Mouse (Mus musculus): Measurements from ENCODE around the gene Acsbg2. TPM values are rescaled to one million over a fixed set of nuclear protein-coding genes. Genes with fewer than 3 reads are reported as not detected.

Acsbg2 gene
- polyA plus RNA-seq, 1 experiment from 2014 or later, result not detected

DNA sequence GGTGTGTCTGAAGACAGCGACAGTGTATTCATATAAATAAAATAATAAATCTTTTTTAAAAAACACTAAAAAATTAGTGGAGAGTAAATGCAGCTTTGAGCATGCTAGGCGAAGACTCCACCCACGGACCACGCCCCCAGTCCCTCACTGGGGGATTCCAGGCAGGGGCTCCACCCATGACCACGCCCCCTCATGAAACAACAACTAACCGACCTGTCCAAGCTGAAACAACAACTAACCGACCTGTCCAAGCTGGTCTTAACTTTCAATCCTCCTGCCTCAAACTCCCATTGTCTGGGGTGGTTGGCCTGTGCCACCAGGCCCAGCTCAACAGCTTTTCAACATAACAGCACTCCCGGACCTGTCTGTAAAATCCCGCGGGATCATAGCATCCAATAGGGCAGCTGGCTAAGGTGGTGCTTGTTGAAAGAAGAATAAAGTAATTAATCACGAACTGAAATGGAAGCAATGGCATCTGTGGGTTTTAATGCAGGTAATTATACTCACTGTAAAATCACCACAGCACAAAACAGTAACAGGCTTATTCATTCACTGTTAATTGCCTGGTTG lies 56.1 kb downstream of the Acsbg2 start:
- 31% methylated on average over 11 of the region's 11 CpGs for WGBS
- H3K4me3 ChIP-seq, result no peak overlapping the region
- H3K4me1 ChIP-seq (replicated peaks), result peaks cover 45% of the 10 kb centered on the region
- no peak for ATAC-seq (ENCODE audit: low read depth)
- no peak overlapping the region; the same call in 1 of the 2 replicates for H3K27ac ChIP-seq (replicated peaks)
- 0 out of 2 replicates have a peak, but pooled peaks cover 4% of the 10 kb centered on the region for H3K27me3 ChIP-seq
- peak overlapping the region; percentile 25; the same call in 1 of the 2 replicates for H3K4me2 ChIP-seq
- no peaks in the 10 kb centered on the region for H3K9me3 ChIP-seq
- no peaks in the 10 kb centered on the region for H3K36me3 ChIP-seq
- H3K9ac ChIP-seq, result no peak overlapping the region

DNA sequence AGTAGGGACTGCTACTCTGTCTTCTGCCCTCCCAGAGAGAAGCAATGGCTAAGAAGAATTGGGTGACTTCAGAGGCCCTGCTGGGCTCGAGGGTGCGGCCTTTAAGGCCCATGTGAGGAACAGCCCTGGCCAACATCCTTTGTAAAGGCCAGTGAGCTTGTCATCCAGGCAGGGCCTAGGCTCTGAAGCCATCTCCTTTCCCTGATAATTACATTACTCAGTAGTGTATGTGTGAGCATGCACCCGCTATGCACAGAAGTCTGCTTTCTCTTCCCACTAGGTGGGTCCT lies 59.2 kb downstream of the Acsbg2 start:
- ATAC-seq (ENCODE audit: low read depth), result no peak
- no peaks in the 10 kb centered on the region for H3K9me3 ChIP-seq
- no peaks in the 10 kb centered on the region for H3K36me3 ChIP-seq
- H3K27ac ChIP-seq (replicated peaks), result peak overlapping the region; percentile 80
- H3K4me3 ChIP-seq, result no peak overlapping the region
- 38% methylated on average over 3 of the region's 3 CpGs for WGBS
- peaks cover 70% of the 10 kb centered on the region for H3K4me1 ChIP-seq (replicated peaks)
- 0 out of 2 replicates have a peak, but pooled peaks cover 7% of the 10 kb centered on the region for H3K27me3 ChIP-seq
- peak overlapping the region; percentile 33; the same call in 1 of the 2 replicates for H3K4me2 ChIP-seq
- H3K9ac ChIP-seq, result 0 out of 2 replicates have a peak overlapping the region, but pooled peaks have one; percentile 26

DNA sequence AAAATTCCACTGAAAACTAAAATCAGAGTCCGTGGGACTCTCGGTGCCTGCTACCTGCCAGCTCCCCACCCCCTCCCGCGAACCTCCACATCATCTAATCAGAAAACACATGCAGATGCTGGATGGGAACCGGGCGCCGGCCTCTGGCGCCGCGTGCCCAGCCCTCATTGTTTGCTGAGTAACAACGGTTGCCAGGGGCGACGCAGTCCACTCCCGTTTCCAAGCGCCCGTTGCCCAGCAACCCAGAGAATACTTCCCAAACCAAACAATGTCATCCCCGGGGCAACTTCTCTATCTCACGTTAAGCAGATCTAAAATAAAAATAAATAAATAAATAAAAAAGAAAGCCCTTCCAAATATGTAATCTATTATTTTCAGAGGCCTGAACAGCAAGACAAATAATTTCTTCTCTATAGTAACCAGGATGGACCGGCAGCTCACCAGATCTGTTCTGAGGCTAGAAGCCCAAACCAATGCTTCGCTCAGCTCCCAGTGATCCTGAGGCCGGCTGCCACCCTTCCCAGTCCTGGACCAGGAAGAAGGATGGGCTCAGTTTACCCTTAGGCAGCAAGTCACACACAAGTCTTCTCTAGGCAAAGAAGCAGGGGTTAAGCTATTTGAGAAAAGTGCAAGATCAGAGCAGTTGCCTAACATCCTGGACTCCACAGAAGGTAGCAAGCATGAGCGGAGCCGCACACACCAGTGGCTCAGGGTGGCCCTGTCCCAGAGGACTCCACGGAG lies 59.8 kb downstream of the Acsbg2 start:
- peak; percentile 76 for ATAC-seq (ENCODE audit: low read depth)
- Histone ChIP-seq H3K4me2 (peak overlapping the region; percentile 33), H3K4me3 (no peak overlapping the region), H3K36me3 (no peaks in the 10 kb centered on the region), H3K4me1 (replicated peaks) (peaks cover 72% of the 10 kb centered on the region), H3K27ac (replicated peaks) (peak overlapping the region; percentile 80), H3K9me3 (no peaks in the 10 kb centered on the region), H3K9ac (0 out of 2 replicates have a peak overlapping the region, but pooled peaks have one; percentile 26), H3K27me3 (0 out of 2 replicates have a peak, but pooled peaks cover 7% of the 10 kb centered on the region)
- 7% methylated on average over 24 of the region's 24 CpGs for WGBS

DNA sequence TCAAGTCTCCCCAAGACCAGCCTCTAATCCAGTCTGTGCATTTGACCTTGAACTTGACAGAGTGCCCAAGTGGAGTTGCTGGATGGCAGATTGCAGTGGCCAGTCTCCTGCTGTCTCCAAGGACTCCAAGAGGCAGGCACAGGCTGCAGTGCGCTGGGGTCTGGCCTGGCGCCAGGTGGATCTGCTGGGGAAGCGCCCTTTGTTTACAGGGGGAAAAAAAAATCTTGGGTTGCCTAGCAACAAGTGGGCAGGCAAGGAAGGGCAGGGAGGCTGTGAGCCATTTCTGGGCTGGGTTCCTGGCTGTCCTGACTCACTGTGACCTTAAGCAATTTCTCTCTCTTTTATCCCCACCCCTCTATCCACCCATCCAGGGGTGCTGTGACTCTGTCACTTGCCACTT lies 64.0 kb downstream of the Acsbg2 start:
- Histone ChIP-seq H3K36me3 (no peaks in the 10 kb centered on the region), H3K27ac (replicated peaks) (peak overlapping the region; percentile 72), H3K4me3 (no peak overlapping the region), H3K27me3 (0 out of 2 replicates have a peak, but pooled peaks cover 3% of the 10 kb centered on the region), H3K4me1 (replicated peaks) (peaks cover 63% of the 10 kb centered on the region), H3K9ac (0 out of 2 replicates have a peak overlapping the region, but pooled peaks have one; percentile 8), H3K9me3 (no peaks in the 10 kb centered on the region), H3K4me2 (no peak overlapping the region)
- WGBS, result 0% methylated on average over 3 of the region's 3 CpGs
- ATAC-seq (ENCODE audit: low read depth), result peak; percentile 38; the same call in 1 of the 2 replicates

DNA sequence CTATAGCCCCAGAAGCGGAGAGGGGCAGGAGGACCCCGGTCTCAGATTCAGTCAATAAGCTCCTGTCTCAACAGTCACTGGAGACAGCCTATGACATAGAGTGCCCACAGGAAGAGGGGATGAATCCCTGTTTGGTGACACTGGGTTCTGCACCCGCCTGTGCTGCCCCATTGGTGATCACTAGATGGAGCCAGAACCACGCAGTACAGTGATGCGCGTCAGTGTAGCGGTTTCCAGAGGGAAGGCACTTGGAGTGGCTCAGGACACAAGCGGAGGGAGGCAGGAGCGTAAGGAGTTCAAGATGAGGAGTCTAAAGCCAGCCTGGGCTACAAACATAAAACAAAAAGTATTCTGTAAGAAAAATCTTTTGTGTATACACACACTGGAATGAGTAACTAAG lies 65.7 kb downstream of the Acsbg2 start:
- H3K4me2 ChIP-seq, result no peak overlapping the region
- H3K4me3 ChIP-seq, result no peak overlapping the region
- no peak overlapping the region for H3K9ac ChIP-seq
- ATAC-seq (ENCODE audit: low read depth), result peak; percentile 80
- H3K36me3 ChIP-seq, result no peaks in the 10 kb centered on the region
- H3K4me1 ChIP-seq (replicated peaks), result peaks cover 55% of the 10 kb centered on the region
- no peak overlapping the region for H3K27ac ChIP-seq (replicated peaks)
- 0 out of 2 replicates have a peak, but pooled peaks cover 3% of the 10 kb centered on the region for H3K27me3 ChIP-seq
- WGBS, result 12% methylated on average over 9 of the region's 9 CpGs
- H3K9me3 ChIP-seq, result no peaks in the 10 kb centered on the region

DNA sequence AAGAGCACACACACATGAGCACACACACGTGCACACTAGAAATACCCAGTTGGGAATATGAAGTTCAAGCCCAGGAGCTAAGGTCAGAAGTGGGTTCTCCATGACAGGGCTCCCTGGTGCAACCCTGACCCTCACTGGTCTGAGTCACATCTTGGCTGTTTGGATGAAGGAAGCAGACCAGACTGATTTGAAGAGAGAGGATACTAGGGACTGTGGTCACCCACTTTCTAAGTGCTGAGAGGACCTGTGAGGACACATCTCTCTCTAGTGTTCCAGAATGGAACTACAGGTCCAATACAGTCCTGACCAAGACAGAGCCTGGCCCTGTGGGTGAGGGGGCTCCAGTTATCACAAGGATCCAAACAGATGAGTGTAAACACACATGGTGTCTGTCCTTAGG lies 68.5 kb downstream of the Acsbg2 start:
- Histone ChIP-seq H3K9me3 (no peaks in the 10 kb centered on the region), H3K9ac (peak overlapping the region; percentile 31; the same call in 1 of the 2 replicates), H3K27ac (replicated peaks) (peak overlapping the region; percentile 59; the same call in 1 of the 2 replicates), H3K27me3 (no peaks in the 10 kb centered on the region), H3K4me3 (no peak overlapping the region), H3K4me2 (no peak overlapping the region), H3K36me3 (no peaks in the 10 kb centered on the region), H3K4me1 (replicated peaks) (peaks cover 35% of the 10 kb centered on the region)
- 86% methylated on average over 1 of the region's 1 CpGs for WGBS
- no peak for ATAC-seq (ENCODE audit: low read depth)

DNA sequence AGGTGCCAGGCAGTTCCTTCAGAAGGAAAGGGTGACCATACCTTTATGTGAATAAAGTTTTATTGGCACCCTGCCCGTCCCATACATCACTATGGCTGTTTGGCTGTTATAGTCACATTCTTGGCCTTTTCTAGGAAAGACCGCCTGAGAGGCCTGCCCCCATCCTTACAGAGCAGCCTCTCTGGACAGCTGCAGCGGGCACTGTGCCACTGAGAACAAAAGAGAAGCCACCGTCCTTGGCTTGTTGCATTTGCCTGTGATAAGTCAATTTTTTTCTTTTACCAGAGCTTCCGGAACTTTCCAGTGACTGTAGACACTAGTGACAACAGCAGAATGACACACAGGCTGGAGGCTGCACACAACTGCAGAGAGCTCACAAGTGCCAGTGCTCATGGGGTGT lies 69.3 kb downstream of the Acsbg2 start:
- ATAC-seq (ENCODE audit: low read depth), result no peak
- peak overlapping the region; percentile 59; the same call in 1 of the 2 replicates for H3K27ac ChIP-seq (replicated peaks)
- WGBS, result 55% methylated on average over 5 of the region's 5 CpGs

DNA sequence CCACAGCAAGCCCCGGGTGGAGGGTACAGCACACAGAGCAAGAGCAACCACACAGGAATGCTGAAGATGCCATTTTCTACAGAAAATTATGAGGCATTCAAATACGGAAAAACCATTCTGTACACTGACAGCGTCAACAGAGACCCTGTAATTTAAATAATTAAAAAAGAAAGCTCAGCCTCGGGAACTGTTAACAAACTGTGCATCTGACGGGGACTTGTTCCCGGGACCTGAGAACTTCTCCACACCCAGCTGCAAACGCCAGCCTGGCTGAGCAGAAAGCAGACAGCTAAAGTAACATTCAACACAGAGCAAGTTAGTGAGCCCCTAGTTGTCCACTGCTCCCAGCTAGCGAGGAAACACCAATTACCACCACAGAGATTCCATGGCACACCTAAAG lies 72.2 kb downstream of the Acsbg2 start:
- Histone ChIP-seq H3K4me2 (no peak overlapping the region), H3K4me1 (replicated peaks) (peaks cover 15% of the 10 kb centered on the region; the same call in 1 of the 2 replicates), H3K4me3 (no peak overlapping the region), H3K9me3 (no peaks in the 10 kb centered on the region), H3K27ac (replicated peaks) (no peak overlapping the region), H3K27me3 (no peaks in the 10 kb centered on the region), H3K9ac (no peak overlapping the region), H3K36me3 (no peaks in the 10 kb centered on the region)
- ATAC-seq (ENCODE audit: low read depth), result no peak
- 77% methylated on average over 8 of the region's 8 CpGs for WGBS

More for the DNA sequence above, 69.3 kb downstream of the Acsbg2 start:
- no peaks in the 10 kb centered on the region for H3K27me3 ChIP-seq
- no peaks in the 10 kb centered on the region for H3K9me3 ChIP-seq
- no peak overlapping the region for H3K9ac ChIP-seq
- H3K4me2 ChIP-seq, result no peak overlapping the region
- H3K4me3 ChIP-seq, result no peak overlapping the region
- peaks cover 27% of the 10 kb centered on the region for H3K4me1 ChIP-seq (replicated peaks)
- H3K36me3 ChIP-seq, result no peaks in the 10 kb centered on the region

DNA sequence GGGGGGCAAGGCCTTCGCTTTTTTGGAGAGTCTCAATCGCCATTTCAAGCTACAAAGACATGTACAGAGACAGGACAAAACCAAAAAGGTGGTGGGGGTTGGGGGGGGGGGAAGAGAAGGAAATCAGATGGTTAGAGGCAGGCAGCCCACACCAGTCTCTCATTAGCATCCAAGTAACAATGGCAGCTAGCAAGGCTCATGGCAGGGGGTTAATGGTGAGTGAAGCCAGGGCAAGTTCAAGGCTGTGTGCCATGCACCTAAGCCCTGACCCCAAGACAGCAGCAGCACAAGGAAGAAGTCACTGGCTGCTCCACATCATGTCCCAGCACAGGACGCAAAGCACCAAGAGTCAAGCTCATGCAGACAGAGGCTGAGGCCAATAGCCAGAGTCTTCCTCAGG lies 75.0 kb downstream of the Acsbg2 start:
- H3K4me2 ChIP-seq, result no peak overlapping the region
- no peak for ATAC-seq (ENCODE audit: low read depth)
- H3K27ac ChIP-seq (replicated peaks), result no peak overlapping the region
- H3K36me3 ChIP-seq, result no peaks in the 10 kb centered on the region
- no peaks in the 10 kb centered on the region for H3K4me1 ChIP-seq (replicated peaks)
- WGBS, result 80% methylated on average over 3 of the region's 3 CpGs
- H3K27me3 ChIP-seq, result no peaks in the 10 kb centered on the region
- no peaks in the 10 kb centered on the region for H3K9me3 ChIP-seq
- no peak overlapping the region for H3K4me3 ChIP-seq
- no peak overlapping the region for H3K9ac ChIP-seq

DNA sequence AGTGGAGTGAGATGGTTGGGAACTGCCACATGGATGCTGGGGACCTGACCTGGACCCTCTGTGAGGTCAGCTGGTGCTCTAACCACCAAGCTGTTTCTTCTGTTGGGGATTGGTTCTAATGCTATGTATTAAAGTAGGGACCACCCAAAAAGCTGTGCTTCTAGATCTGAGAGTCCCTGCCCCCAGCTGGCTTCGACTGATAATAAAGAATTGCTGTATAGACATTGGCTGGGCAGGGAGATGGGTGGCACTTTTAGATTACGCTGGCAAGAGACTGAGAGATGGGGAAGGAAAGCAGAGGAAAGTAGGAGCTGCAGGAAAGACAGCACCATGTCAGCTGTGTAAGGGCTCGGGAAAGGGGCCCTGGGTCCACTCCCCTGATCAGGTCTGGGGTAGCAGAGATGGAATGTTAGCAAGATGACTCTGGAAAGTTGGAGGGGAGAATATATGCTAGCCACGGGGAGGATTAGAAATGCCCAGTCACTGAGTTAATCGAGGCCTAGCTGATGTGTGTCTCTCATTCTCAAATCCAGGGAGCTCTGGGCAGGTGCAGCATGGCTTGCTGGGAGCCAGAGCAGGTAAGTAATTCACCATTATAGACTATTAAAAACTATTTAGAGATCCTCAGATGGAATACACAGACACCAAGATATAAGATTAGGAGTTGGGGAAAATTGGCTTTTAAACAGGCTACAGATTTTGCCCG lies 80.5 kb downstream of the Acsbg2 start:
- Histone ChIP-seq H3K36me3 (no peaks in the 10 kb centered on the region), H3K4me1 (replicated peaks) (no peaks in the 10 kb centered on the region), H3K27ac (replicated peaks) (no peak overlapping the region), H3K4me3 (no peak overlapping the region), H3K4me2 (no peak overlapping the region), H3K9ac (no peak overlapping the region), H3K9me3 (no peaks in the 10 kb centered on the region), H3K27me3 (no peaks in the 10 kb centered on the region)
- no peak for ATAC-seq (ENCODE audit: low read depth)
- 67% methylated on average over 6 of the region's 6 CpGs for whole genome bisulfite sequencing

All from neural tube, embryonic 13.5 days (tissue).